Mouse (Mus musculus): ENCODE data around the gene Itgb2l. TPM values are rescaled to one million over a fixed set of nuclear protein-coding genes. Genes with fewer than 3 reads are reported as not detected.

Gene Itgb2l
- polyA plus RNA-seq, 1 experiment from 2014 or later, result 0.11 TPM

- Histone ChIP-seq H3K4me3 (ENCODE audit: low read depth, low read length) (no peak overlapping the region), H3K27ac (replicated peaks; ENCODE audit: low read depth, low read length) (no peak overlapping the region), H3K27me3 (ENCODE audit: control insufficient read depth, insufficient read depth, low read length) (no peaks in the 10 kb centered on the region), H3K36me3 (ENCODE audit: control insufficient read depth, insufficient read depth, low read length) (no peaks in the 10 kb centered on the region), H3K4me1 (ENCODE audit: control insufficient read depth, insufficient read depth, low read length) (peaks cover 21% of the 10 kb centered on the region), H3K9ac (ENCODE audit: low read length) (no peak overlapping the region), H3K9me3 (ENCODE audit: control insufficient read depth, low read length) (no peaks in the 10 kb centered on the region), H3K4me2 (ENCODE audit: low read depth, severe bottlenecking) (no peak overlapping the region)
- ATAC-seq (ENCODE audit: insufficient number of reproducible peaks, low FRiP score, low TSS enrichment, low read depth) (no peak), DNase-seq (ENCODE audit: low spot score) (no peak)
- WGBS, result 88% methylated on average over 8 of the region's 8 CpGs
Observed at GRCm38 (mm10) chr16:96440871-96441270, 2.5 kb downstream of the Itgb2l start.

DNA sequence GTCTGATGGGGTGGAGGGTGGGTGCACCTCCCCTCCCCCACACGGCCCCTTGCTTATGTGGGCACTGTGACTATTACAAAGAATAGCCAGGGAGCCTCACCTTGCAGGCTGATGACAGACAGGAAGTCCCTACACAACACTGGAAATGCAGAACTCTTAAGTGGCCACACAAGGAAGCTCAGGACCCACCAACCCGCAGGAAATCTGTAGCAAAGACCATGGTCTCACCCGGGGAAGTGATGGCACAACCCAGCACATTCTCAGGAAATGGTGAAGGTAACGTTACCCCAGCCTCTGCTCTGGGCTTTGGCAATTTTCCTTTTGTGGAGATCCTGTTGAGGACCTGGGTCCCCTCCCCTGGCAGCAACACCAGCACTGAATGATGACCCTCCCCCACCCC, 3.7 kb downstream of the Itgb2l start:
- DNase-seq (ENCODE audit: low spot score) (no peak), ATAC-seq (ENCODE audit: insufficient number of reproducible peaks, low FRiP score, low TSS enrichment, low read depth) (no peak)
- Histone ChIP-seq H3K27me3 (ENCODE audit: control insufficient read depth, insufficient read depth, low read length) (no peaks in the 10 kb centered on the region), H3K9ac (ENCODE audit: low read length) (no peak overlapping the region), H3K4me1 (ENCODE audit: control insufficient read depth, insufficient read depth, low read length) (peaks cover 21% of the 10 kb centered on the region), H3K27ac (replicated peaks; ENCODE audit: low read depth, low read length) (no peak overlapping the region), H3K4me3 (ENCODE audit: low read depth, low read length) (no peak overlapping the region), H3K4me2 (ENCODE audit: low read depth, severe bottlenecking) (no peak overlapping the region), H3K36me3 (ENCODE audit: control insufficient read depth, insufficient read depth, low read length) (no peaks in the 10 kb centered on the region), H3K9me3 (ENCODE audit: control insufficient read depth, low read length) (no peaks in the 10 kb centered on the region)
- 62% methylated on average over 4 of the region's 4 CpGs for WGBS

DNA sequence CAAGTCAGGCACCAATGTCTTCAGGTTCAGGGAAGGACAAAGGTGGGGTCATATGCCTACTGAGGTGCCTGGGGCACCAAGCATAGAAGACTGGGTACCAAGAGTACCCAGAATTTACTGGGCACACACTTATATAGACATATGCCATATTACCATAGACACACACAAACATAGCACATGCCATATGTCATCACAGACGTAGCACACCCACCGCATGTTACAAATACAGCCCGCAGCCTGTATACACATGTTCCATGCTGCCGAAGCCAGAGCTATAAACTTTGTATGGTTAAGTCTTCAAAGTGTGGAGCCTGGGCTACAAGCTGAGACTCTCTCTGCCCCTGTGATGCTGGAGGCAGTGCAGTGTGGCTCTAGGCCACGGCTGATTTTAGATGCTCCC, 4.5 kb downstream of the Itgb2l start:
- 88% methylated on average over 5 of the region's 5 CpGs for WGBS

DNA sequence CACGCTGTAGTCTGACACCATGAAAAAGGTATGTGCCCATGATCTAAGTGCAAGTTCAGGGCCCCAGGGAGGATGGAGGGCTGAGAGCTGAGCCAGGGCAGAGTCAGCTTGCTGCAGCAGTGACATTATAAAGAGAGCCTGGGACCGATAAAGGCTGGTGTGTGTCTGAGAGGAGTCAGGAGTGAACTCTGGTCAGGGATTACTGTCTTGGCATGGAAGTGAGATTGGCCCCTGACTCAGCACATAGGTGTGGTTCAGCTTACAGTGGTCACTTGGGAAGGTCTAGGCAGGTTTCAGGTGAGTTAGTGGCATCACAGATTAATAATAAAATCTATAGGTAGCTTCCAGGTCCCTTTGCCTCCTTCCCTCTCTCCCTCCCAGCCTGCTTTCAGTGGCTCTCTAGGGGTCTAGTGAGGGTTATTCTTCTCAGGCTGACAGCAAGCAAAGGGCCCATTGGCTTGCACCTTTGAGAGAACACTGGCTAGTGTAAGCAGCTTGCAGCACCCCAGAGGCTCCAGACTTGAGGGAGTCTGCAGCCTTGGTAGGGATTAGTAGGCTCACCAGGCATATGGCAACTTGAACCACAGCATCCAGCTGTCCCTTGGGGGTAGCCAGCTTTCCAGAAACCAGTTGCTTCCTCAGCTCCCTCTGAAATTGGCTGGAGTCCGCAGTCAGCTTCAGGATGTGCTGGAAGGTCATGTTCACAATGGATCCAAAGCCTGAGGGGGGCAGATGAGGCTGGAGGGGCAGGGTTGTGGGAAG, 9.2 kb downstream of the Itgb2l start:
- Histone ChIP-seq H3K4me1 (ENCODE audit: control insufficient read depth, insufficient read depth, low read length) (peaks cover 10% of the 10 kb centered on the region), H3K9ac (ENCODE audit: low read length) (no peak overlapping the region; the same call in 1 of the 2 replicates), H3K27me3 (ENCODE audit: control insufficient read depth, insufficient read depth, low read length) (no peaks in the 10 kb centered on the region; the same call in 1 of the 2 replicates), H3K9me3 (ENCODE audit: control insufficient read depth, low read length) (no peaks in the 10 kb centered on the region), H3K27ac (replicated peaks; ENCODE audit: low read depth, low read length) (no peak overlapping the region), H3K4me2 (ENCODE audit: low read depth, severe bottlenecking) (no peak overlapping the region), H3K4me3 (ENCODE audit: low read depth, low read length) (no peak overlapping the region), H3K36me3 (ENCODE audit: control insufficient read depth, insufficient read depth, low read length) (no peaks in the 10 kb centered on the region)
- ATAC-seq (ENCODE audit: insufficient number of reproducible peaks, low FRiP score, low TSS enrichment, low read depth) (no peak), DNase-seq (ENCODE audit: low spot score) (no peak)
- 89% methylated on average over 3 of the region's 3 CpGs for WGBS

More for the DNA sequence above, 4.5 kb downstream of the Itgb2l start:
- Histone ChIP-seq H3K4me3 (ENCODE audit: low read depth, low read length) (no peak overlapping the region), H3K36me3 (ENCODE audit: control insufficient read depth, insufficient read depth, low read length) (no peaks in the 10 kb centered on the region), H3K27me3 (ENCODE audit: control insufficient read depth, insufficient read depth, low read length) (no peaks in the 10 kb centered on the region), H3K27ac (replicated peaks; ENCODE audit: low read depth, low read length) (no peak overlapping the region), H3K4me2 (ENCODE audit: low read depth, severe bottlenecking) (no peak overlapping the region), H3K4me1 (ENCODE audit: control insufficient read depth, insufficient read depth, low read length) (peaks cover 21% of the 10 kb centered on the region), H3K9me3 (ENCODE audit: control insufficient read depth, low read length) (no peaks in the 10 kb centered on the region), H3K9ac (ENCODE audit: low read length) (no peak overlapping the region)
- no peak for ATAC-seq (ENCODE audit: insufficient number of reproducible peaks, low FRiP score, low TSS enrichment, low read depth)
- no peak for DNase-seq (ENCODE audit: low spot score)

DNA sequence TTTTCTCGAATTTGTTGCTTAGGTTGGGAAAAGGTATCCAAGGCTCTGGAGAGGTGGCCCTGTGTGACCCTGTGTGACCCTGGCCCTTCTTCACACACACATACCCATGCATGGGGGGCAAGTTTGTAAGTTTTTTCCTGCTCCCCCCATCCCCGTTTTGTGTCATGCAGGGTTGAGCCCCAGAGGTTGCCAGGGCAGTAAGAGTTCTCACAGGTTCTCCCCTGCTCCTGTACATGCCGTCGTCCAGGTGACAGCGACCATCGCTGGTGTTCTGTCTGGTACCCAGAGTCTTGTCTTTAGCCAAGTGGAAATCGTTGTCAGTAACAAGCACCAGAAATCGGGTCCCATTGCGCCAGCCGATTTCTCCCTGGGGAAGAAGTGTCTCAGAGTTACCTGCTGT, 10.2 kb downstream of the Itgb2l start:
- Histone ChIP-seq H3K9me3 (ENCODE audit: control insufficient read depth, low read length) (no peaks in the 10 kb centered on the region), H3K4me3 (ENCODE audit: low read depth, low read length) (no peak overlapping the region), H3K4me2 (ENCODE audit: low read depth, severe bottlenecking) (no peak overlapping the region), H3K4me1 (ENCODE audit: control insufficient read depth, insufficient read depth, low read length) (peaks cover 9% of the 10 kb centered on the region), H3K36me3 (ENCODE audit: control insufficient read depth, insufficient read depth, low read length) (no peaks in the 10 kb centered on the region), H3K27me3 (ENCODE audit: control insufficient read depth, insufficient read depth, low read length) (no peaks in the 10 kb centered on the region; the same call in 1 of the 2 replicates), H3K27ac (replicated peaks; ENCODE audit: low read depth, low read length) (no peak overlapping the region), H3K9ac (ENCODE audit: low read length) (no peak overlapping the region)
- no peak for ATAC-seq (ENCODE audit: insufficient number of reproducible peaks, low FRiP score, low TSS enrichment, low read depth)
- no peak for DNase-seq (ENCODE audit: low spot score)
- 86% methylated on average over 10 of the region's 10 CpGs for WGBS

DNA sequence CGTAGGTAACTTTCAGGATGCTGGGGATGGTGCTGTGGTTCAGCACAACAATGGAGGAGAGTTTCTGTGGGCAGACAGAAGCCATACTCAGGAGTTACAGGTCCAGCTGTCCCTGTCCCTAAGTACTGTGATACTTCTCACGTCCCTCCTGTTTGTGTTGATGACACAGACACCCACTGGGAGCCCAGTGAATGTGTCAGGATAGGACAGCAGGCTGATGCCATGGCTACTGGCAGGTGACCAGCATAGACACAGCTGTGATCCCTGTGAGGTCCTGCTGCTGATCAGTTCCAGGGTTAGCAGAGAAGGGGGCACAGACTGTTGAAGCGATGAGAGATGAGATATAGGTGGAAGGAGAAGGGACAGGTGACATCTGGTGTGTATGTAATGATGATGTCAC, 14.4 kb downstream of the Itgb2l start:
- DNase-seq (ENCODE audit: low spot score), result no peak
- H3K4me3 ChIP-seq (ENCODE audit: low read depth, low read length), result no peak overlapping the region
- H3K9me3 ChIP-seq (ENCODE audit: control insufficient read depth, low read length), result no peaks in the 10 kb centered on the region
- H3K4me2 ChIP-seq (ENCODE audit: low read depth, severe bottlenecking), result no peak overlapping the region
- 73% methylated on average over 3 of the region's 3 CpGs for WGBS
- H3K4me1 ChIP-seq (ENCODE audit: control insufficient read depth, insufficient read depth, low read length), result no peaks in the 10 kb centered on the region
- H3K36me3 ChIP-seq (ENCODE audit: control insufficient read depth, insufficient read depth, low read length), result no peaks in the 10 kb centered on the region
- no peak overlapping the region for H3K27ac ChIP-seq (replicated peaks; ENCODE audit: low read depth, low read length)
- H3K27me3 ChIP-seq (ENCODE audit: control insufficient read depth, insufficient read depth, low read length), result no peaks in the 10 kb centered on the region; the same call in 1 of the 2 replicates
- H3K9ac ChIP-seq (ENCODE audit: low read length), result no peak overlapping the region
- no peak for ATAC-seq (ENCODE audit: insufficient number of reproducible peaks, low FRiP score, low TSS enrichment, low read depth)

GRCm38 (mm10) chr16:96426671-96427070, 16.7 kb downstream of the Itgb2l start:
- WGBS, result 83% methylated on average over 7 of the region's 7 CpGs

DNA sequence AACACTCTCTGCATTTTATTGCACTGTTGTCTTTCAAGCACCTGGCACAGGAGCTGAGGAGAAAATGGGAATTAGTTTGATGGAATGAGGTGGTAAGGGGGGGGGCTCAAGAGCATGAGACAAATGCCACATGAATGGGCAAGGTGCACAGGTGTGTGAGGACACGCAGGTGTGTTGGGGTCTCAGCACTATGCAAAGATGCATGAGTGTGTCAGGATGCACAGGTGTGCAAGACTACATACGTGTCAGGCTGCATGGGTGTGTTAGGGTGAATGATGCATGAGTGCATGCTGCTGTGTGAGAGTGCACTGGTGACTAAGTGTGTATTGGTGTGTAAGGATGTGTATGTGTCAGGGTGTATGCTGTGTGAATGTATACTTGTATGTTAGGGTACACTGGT, 18.4 kb downstream of the Itgb2l start:
- Histone ChIP-seq H3K4me2 (ENCODE audit: low read depth, severe bottlenecking) (no peak overlapping the region), H3K9ac (ENCODE audit: low read length) (no peak overlapping the region), H3K4me3 (ENCODE audit: low read depth, low read length) (no peak overlapping the region), H3K9me3 (ENCODE audit: control insufficient read depth, low read length) (no peaks in the 10 kb centered on the region), H3K27me3 (ENCODE audit: control insufficient read depth, insufficient read depth, low read length) (no peaks in the 10 kb centered on the region), H3K4me1 (ENCODE audit: control insufficient read depth, insufficient read depth, low read length) (no peaks in the 10 kb centered on the region), H3K27ac (replicated peaks; ENCODE audit: low read depth, low read length) (no peak overlapping the region), H3K36me3 (ENCODE audit: control insufficient read depth, insufficient read depth, low read length) (no peaks in the 10 kb centered on the region)
- no peak for DNase-seq (ENCODE audit: low spot score)
- WGBS, result 90% methylated on average over 2 of the region's 2 CpGs
- ATAC-seq (ENCODE audit: insufficient number of reproducible peaks, low FRiP score, low TSS enrichment, low read depth), result no peak

More at GRCm38 (mm10) chr16:96426671-96427070, 16.7 kb downstream of the Itgb2l start:
- Histone ChIP-seq H3K27me3 (ENCODE audit: control insufficient read depth, insufficient read depth, low read length) (no peaks in the 10 kb centered on the region; the same call in 1 of the 2 replicates), H3K36me3 (ENCODE audit: control insufficient read depth, insufficient read depth, low read length) (no peaks in the 10 kb centered on the region), H3K9me3 (ENCODE audit: control insufficient read depth, low read length) (no peaks in the 10 kb centered on the region), H3K4me2 (ENCODE audit: low read depth, severe bottlenecking) (no peak overlapping the region), H3K4me3 (ENCODE audit: low read depth, low read length) (no peak overlapping the region), H3K4me1 (ENCODE audit: control insufficient read depth, insufficient read depth, low read length) (no peaks in the 10 kb centered on the region), H3K9ac (ENCODE audit: low read length) (no peak overlapping the region), H3K27ac (replicated peaks; ENCODE audit: low read depth, low read length) (no peak overlapping the region)
- no peak for DNase-seq (ENCODE audit: low spot score)
- no peak for ATAC-seq (ENCODE audit: insufficient number of reproducible peaks, low FRiP score, low TSS enrichment, low read depth)

- H3K4me3 ChIP-seq (ENCODE audit: low read depth, low read length), result no peak overlapping the region
- H3K9ac ChIP-seq (ENCODE audit: low read length), result no peak overlapping the region
- H3K27ac ChIP-seq (replicated peaks; ENCODE audit: low read depth, low read length), result no peak overlapping the region
- no peak overlapping the region for H3K4me2 ChIP-seq (ENCODE audit: low read depth, severe bottlenecking)
- DNase-seq (ENCODE audit: low spot score) (no peak), ATAC-seq (ENCODE audit: insufficient number of reproducible peaks, low FRiP score, low TSS enrichment, low read depth) (no peak)
- no peaks in the 10 kb centered on the region for H3K4me1 ChIP-seq (ENCODE audit: control insufficient read depth, insufficient read depth, low read length)
- H3K36me3 ChIP-seq (ENCODE audit: control insufficient read depth, insufficient read depth, low read length), result no peaks in the 10 kb centered on the region
- no peaks in the 10 kb centered on the region for H3K9me3 ChIP-seq (ENCODE audit: control insufficient read depth, low read length)
- H3K27me3 ChIP-seq (ENCODE audit: control insufficient read depth, insufficient read depth, low read length), result no peaks in the 10 kb centered on the region
- WGBS, result 26% methylated on average over 4 of the region's 4 CpGs
Observed at GRCm38 (mm10) chr16:96408064-96408465, 35.4 kb downstream of the Itgb2l start.
